Mouse (Mus musculus): ENCODE data around the gene Gdpgp1. TPM values are rescaled to one million over a fixed set of nuclear protein-coding genes. Genes with fewer than 3 reads are reported as not detected.
A peak's percentile ranks its signal among the peaks of the same experiment; 100 is the strongest.

Gdpgp1 gene
- polyA plus RNA-seq, 1 experiment from 2014 or later, result 5.6 TPM

- no peak for DNase-seq (ENCODE audit: low spot score)
Measured at GRCm38 (mm10) chr7:80209669-80210068, 23.0 kb upstream of the Gdpgp1 start.

GRCm38 (mm10) chr7:80210982-80211381 lies 21.7 kb upstream of the Gdpgp1 start:
- 81% methylated on average over 4 of the region's 4 CpGs for WGBS
- H3K4me3 ChIP-seq (ENCODE audit: low read depth, low read length), result no peak overlapping the region
- no peaks in the 10 kb centered on the region for H3K9me3 ChIP-seq (ENCODE audit: control insufficient read depth, low read length)
- ATAC-seq (ENCODE audit: low FRiP score) (no peak), DNase-seq (ENCODE audit: low spot score) (no peak)
- no peaks in the 10 kb centered on the region for H3K36me3 ChIP-seq (ENCODE audit: control insufficient read depth, insufficient read depth, low read length)
- no peak overlapping the region for H3K9ac ChIP-seq (ENCODE audit: low read depth, low read length)
- H3K4me1 ChIP-seq (replicated peaks; ENCODE audit: control insufficient read depth, insufficient read depth, low read length), result 0 out of 2 replicates have a peak, but pooled peaks cover 3% of the 10 kb centered on the region
- no peak overlapping the region for H3K27ac ChIP-seq (ENCODE audit: low read depth, low read length)
- no peak overlapping the region for H3K4me2 ChIP-seq (replicated peaks; ENCODE audit: low read depth, low read length)
- no peaks in the 10 kb centered on the region for H3K27me3 ChIP-seq (ENCODE audit: control insufficient read depth, insufficient read depth, low read length)

More at GRCm38 (mm10) chr7:80209669-80210068, 23.0 kb upstream of the Gdpgp1 start:
- no peak overlapping the region for H3K27ac ChIP-seq (ENCODE audit: low read depth, low read length)
- H3K27me3 ChIP-seq (ENCODE audit: control insufficient read depth, insufficient read depth, low read length), result no peaks in the 10 kb centered on the region
- H3K36me3 ChIP-seq (ENCODE audit: control insufficient read depth, insufficient read depth, low read length), result no peaks in the 10 kb centered on the region
- no peak overlapping the region for H3K9ac ChIP-seq (ENCODE audit: low read depth, low read length)
- no peaks in the 10 kb centered on the region for H3K4me1 ChIP-seq (replicated peaks; ENCODE audit: control insufficient read depth, insufficient read depth, low read length)
- no peak overlapping the region for H3K4me2 ChIP-seq (replicated peaks; ENCODE audit: low read depth, low read length)
- ATAC-seq (ENCODE audit: low FRiP score), result no peak
- no peaks in the 10 kb centered on the region for H3K9me3 ChIP-seq (ENCODE audit: control insufficient read depth, low read length)
- 82% methylated on average over 6 of the region's 6 CpGs for WGBS
- H3K4me3 ChIP-seq (ENCODE audit: low read depth, low read length), result no peak overlapping the region

GRCm38 (mm10) chr7:80213604-80214003 lies 19.1 kb upstream of the Gdpgp1 start:
- ATAC-seq (ENCODE audit: low FRiP score) (no peak), DNase-seq (ENCODE audit: low spot score) (no peak)
- 92% methylated on average over 7 of the region's 7 CpGs for WGBS
- Histone ChIP-seq H3K4me1 (replicated peaks; ENCODE audit: control insufficient read depth, insufficient read depth, low read length) (0 out of 2 replicates have a peak, but pooled peaks cover 3% of the 10 kb centered on the region), H3K9me3 (ENCODE audit: control insufficient read depth, low read length) (no peaks in the 10 kb centered on the region), H3K4me2 (replicated peaks; ENCODE audit: low read depth, low read length) (no peak overlapping the region), H3K27ac (ENCODE audit: low read depth, low read length) (no peak overlapping the region), H3K9ac (ENCODE audit: low read depth, low read length) (no peak overlapping the region), H3K36me3 (ENCODE audit: control insufficient read depth, insufficient read depth, low read length) (peaks cover 7% of the 10 kb centered on the region; the same call in 1 of the 2 replicates), H3K27me3 (ENCODE audit: control insufficient read depth, insufficient read depth, low read length) (no peaks in the 10 kb centered on the region), H3K4me3 (ENCODE audit: low read depth, low read length) (no peak overlapping the region)

- peaks cover 12% of the 10 kb centered on the region for H3K36me3 ChIP-seq (ENCODE audit: control insufficient read depth, insufficient read depth, low read length)
- WGBS, result 87% methylated on average over 8 of the region's 8 CpGs
- no peak for DNase-seq (ENCODE audit: low spot score)
- H3K9me3 ChIP-seq (ENCODE audit: control insufficient read depth, low read length), result no peaks in the 10 kb centered on the region
- H3K4me2 ChIP-seq (replicated peaks; ENCODE audit: low read depth, low read length), result no peak overlapping the region
- ATAC-seq (ENCODE audit: low FRiP score), result no peak
- no peaks in the 10 kb centered on the region for H3K27me3 ChIP-seq (ENCODE audit: control insufficient read depth, insufficient read depth, low read length)
- H3K4me3 ChIP-seq (ENCODE audit: low read depth, low read length), result no peak overlapping the region
- no peak overlapping the region for H3K27ac ChIP-seq (ENCODE audit: low read depth, low read length)
- H3K9ac ChIP-seq (ENCODE audit: low read depth, low read length), result no peak overlapping the region
- 0 out of 2 replicates have a peak, but pooled peaks cover 3% of the 10 kb centered on the region for H3K4me1 ChIP-seq (replicated peaks; ENCODE audit: control insufficient read depth, insufficient read depth, low read length)
Measured at GRCm38 (mm10) chr7:80214459-80214858, 18.2 kb upstream of the Gdpgp1 start.

GRCm38 (mm10) chr7:80215398-80215797 lies 17.3 kb upstream of the Gdpgp1 start:
- Histone ChIP-seq H3K4me1 (replicated peaks; ENCODE audit: control insufficient read depth, insufficient read depth, low read length) (0 out of 2 replicates have a peak, but pooled peaks cover 3% of the 10 kb centered on the region), H3K9ac (ENCODE audit: low read depth, low read length) (peak overlapping the region; percentile 54; the same call in 1 of the 2 replicates), H3K27ac (ENCODE audit: low read depth, low read length) (0 out of 2 replicates have a peak overlapping the region, but pooled peaks have one; percentile 45), H3K4me3 (ENCODE audit: low read depth, low read length) (no peak overlapping the region), H3K4me2 (replicated peaks; ENCODE audit: low read depth, low read length) (no peak overlapping the region), H3K36me3 (ENCODE audit: control insufficient read depth, insufficient read depth, low read length) (peaks cover 17% of the 10 kb centered on the region), H3K27me3 (ENCODE audit: control insufficient read depth, insufficient read depth, low read length) (no peaks in the 10 kb centered on the region), H3K9me3 (ENCODE audit: control insufficient read depth, low read length) (no peaks in the 10 kb centered on the region)
- DNase-seq (ENCODE audit: low spot score), result peak; percentile 86
- 30% methylated on average over 4 of the region's 4 CpGs for WGBS
- peak; percentile 78 for ATAC-seq (ENCODE audit: low FRiP score)

- Histone ChIP-seq H3K36me3 (ENCODE audit: control insufficient read depth, insufficient read depth, low read length) (peaks cover 23% of the 10 kb centered on the region), H3K4me3 (ENCODE audit: low read depth, low read length) (no peak overlapping the region), H3K4me2 (replicated peaks; ENCODE audit: low read depth, low read length) (no peak overlapping the region), H3K27ac (ENCODE audit: low read depth, low read length) (no peak overlapping the region), H3K4me1 (replicated peaks; ENCODE audit: control insufficient read depth, insufficient read depth, low read length) (0 out of 2 replicates have a peak, but pooled peaks cover 3% of the 10 kb centered on the region), H3K9ac (ENCODE audit: low read depth, low read length) (no peak overlapping the region), H3K27me3 (ENCODE audit: control insufficient read depth, insufficient read depth, low read length) (no peaks in the 10 kb centered on the region), H3K9me3 (ENCODE audit: control insufficient read depth, low read length) (no peaks in the 10 kb centered on the region)
- no peak for DNase-seq (ENCODE audit: low spot score)
- ATAC-seq (ENCODE audit: low FRiP score), result no peak
- 72% methylated on average over 8 of the region's 8 CpGs for WGBS
Measured at GRCm38 (mm10) chr7:80216566-80216965, 16.1 kb upstream of the Gdpgp1 start.

- WGBS, result 96% methylated on average over 9 of the region's 9 CpGs
- peaks cover 23% of the 10 kb centered on the region for H3K36me3 ChIP-seq (ENCODE audit: control insufficient read depth, insufficient read depth, low read length)
- no peak overlapping the region for H3K9ac ChIP-seq (ENCODE audit: low read depth, low read length)
- H3K4me1 ChIP-seq (replicated peaks; ENCODE audit: control insufficient read depth, insufficient read depth, low read length), result 0 out of 2 replicates have a peak, but pooled peaks cover 3% of the 10 kb centered on the region
- no peak overlapping the region for H3K4me3 ChIP-seq (ENCODE audit: low read depth, low read length)
- no peaks in the 10 kb centered on the region for H3K27me3 ChIP-seq (ENCODE audit: control insufficient read depth, insufficient read depth, low read length)
- H3K9me3 ChIP-seq (ENCODE audit: control insufficient read depth, low read length), result no peaks in the 10 kb centered on the region
- ATAC-seq (ENCODE audit: low FRiP score), result no peak
- DNase-seq (ENCODE audit: low spot score), result no peak
- H3K4me2 ChIP-seq (replicated peaks; ENCODE audit: low read depth, low read length), result no peak overlapping the region
- H3K27ac ChIP-seq (ENCODE audit: low read depth, low read length), result no peak overlapping the region
Measured at GRCm38 (mm10) chr7:80218666-80219065, 14.0 kb upstream of the Gdpgp1 start.

- H3K4me3 ChIP-seq (ENCODE audit: low read depth, low read length), result no peak overlapping the region
- no peak overlapping the region for H3K4me2 ChIP-seq (replicated peaks; ENCODE audit: low read depth, low read length)
- H3K4me1 ChIP-seq (replicated peaks; ENCODE audit: control insufficient read depth, insufficient read depth, low read length), result 0 out of 2 replicates have a peak, but pooled peaks cover under 1% of the 10 kb centered on the region
- peaks cover 30% of the 10 kb centered on the region for H3K36me3 ChIP-seq (ENCODE audit: control insufficient read depth, insufficient read depth, low read length)
- WGBS, result 95% methylated on average over 9 of the region's 9 CpGs
- no peaks in the 10 kb centered on the region for H3K27me3 ChIP-seq (ENCODE audit: control insufficient read depth, insufficient read depth, low read length)
- no peak overlapping the region for H3K27ac ChIP-seq (ENCODE audit: low read depth, low read length)
- no peak overlapping the region for H3K9ac ChIP-seq (ENCODE audit: low read depth, low read length)
- no peaks in the 10 kb centered on the region for H3K9me3 ChIP-seq (ENCODE audit: control insufficient read depth, low read length)
- ATAC-seq (ENCODE audit: low FRiP score) (no peak), DNase-seq (ENCODE audit: low spot score) (no peak)
Measured at GRCm38 (mm10) chr7:80220237-80220797, 12.3 kb upstream of the Gdpgp1 start.

GRCm38 (mm10) chr7:80221179-80221750 lies 11.4 kb upstream of the Gdpgp1 start:
- 92% methylated on average over 4 of the region's 4 CpGs for WGBS
- Histone ChIP-seq H3K36me3 (ENCODE audit: control insufficient read depth, insufficient read depth, low read length) (peaks cover 30% of the 10 kb centered on the region), H3K4me1 (replicated peaks; ENCODE audit: control insufficient read depth, insufficient read depth, low read length) (no peaks in the 10 kb centered on the region), H3K27me3 (ENCODE audit: control insufficient read depth, insufficient read depth, low read length) (no peaks in the 10 kb centered on the region), H3K4me3 (ENCODE audit: low read depth, low read length) (no peak overlapping the region), H3K27ac (ENCODE audit: low read depth, low read length) (no peak overlapping the region), H3K4me2 (replicated peaks; ENCODE audit: low read depth, low read length) (no peak overlapping the region), H3K9me3 (ENCODE audit: control insufficient read depth, low read length) (no peaks in the 10 kb centered on the region), H3K9ac (ENCODE audit: low read depth, low read length) (no peak overlapping the region)
- ATAC-seq (ENCODE audit: low FRiP score) (no peak), DNase-seq (ENCODE audit: low spot score) (no peak)
